24 mouse cellular contexts compared by ENCODE assay signal in genomic region chr10:79688720-79689119, GRCm38 (mm10). TPM values are rescaled to one million over a fixed set of nuclear protein-coding genes. Genes with fewer than 3 reads are reported as not detected.
DNase-seq lines count a peak whose midpoint lies in the region; ATAC-seq and TF ChIP-seq lines count a peak whose summit lies in the region.
"Had no signal": no experiment of that assay in that cellular context is flagged by ENCODE, and none has a peak within 500 bp of the region (broad histone marks: within the 10 kb centered on the region; RNA-seq: fewer than 3 reads in every experiment).

Gzmm (plus strand) TSS chr10:79689020.

- H3K36me3 ChIP-seq in liver, postnatal 0 days (replicated peaks; ENCODE audit: insufficient read depth, low read length), result peaks cover 49% of the 10 kb centered on the region
- H3K36me3 ChIP-seq in liver, embryonic 11.5 days (ENCODE audit: control insufficient read depth, insufficient read depth, low read length), result peaks cover 46% of the 10 kb centered on the region
- H3K36me3 ChIP-seq in E14TG2a.4 (ENCODE audit: insufficient read depth, low read length), result peaks cover 60% of the 10 kb centered on the region
- peaks cover 50% of the 10 kb centered on the region for H3K36me3 ChIP-seq in hindbrain, embryonic 14.5 days (replicated peaks; ENCODE audit: control insufficient read depth, insufficient read depth)

- no peak within 1 kb of the TSS for H3K4me2 ChIP-seq in liver, postnatal 0 days (ENCODE audit: low read depth, low read length)
- H3K4me2 ChIP-seq in liver, embryonic 11.5 days, result no peak within 1 kb of the TSS
- H3K4me2 ChIP-seq in hindbrain, embryonic 14.5 days (replicated peaks), result no peak within 1 kb of the TSS
- H3K4me2 ChIP-seq: embryonic facial prominence, embryonic 13.5 days; forebrain, embryonic 12.5 days; forebrain, embryonic 15.5 days; heart, embryonic 13.5 days; intestine, embryonic 15.5 days had no signal

- H3K27ac ChIP-seq in gastrocnemius, adult 2 months, result peak within 1 kb of the TSS; percentile 99
- no peak within 1 kb of the TSS for H3K27ac ChIP-seq in liver, postnatal 0 days (ENCODE audit: low read depth)
- H3K27ac ChIP-seq in liver, embryonic 11.5 days (ENCODE audit: low read depth, low read length), result no peak within 1 kb of the TSS
- no peak within 1 kb of the TSS for H3K27ac ChIP-seq in hindbrain, embryonic 14.5 days
- H3K27ac ChIP-seq: embryonic facial prominence, embryonic 13.5 days; forebrain, embryonic 12.5 days; forebrain, embryonic 15.5 days; heart, embryonic 10.5 days; intestine, embryonic 15.5 days had no signal

- no peaks in the 10 kb centered on the region for H3K9me3 ChIP-seq in liver, postnatal 0 days (ENCODE audit: low read length)
- no peaks in the 10 kb centered on the region for H3K9me3 ChIP-seq in liver, embryonic 11.5 days (ENCODE audit: control insufficient read depth, low read length)
- no peaks in the 10 kb centered on the region for H3K9me3 ChIP-seq in E14TG2a.4 (ENCODE audit: low read length)
- peaks cover 4% of the 10 kb centered on the region; the same call in 1 of the 2 replicates for H3K9me3 ChIP-seq in hindbrain, embryonic 14.5 days (ENCODE audit: control insufficient read depth, low read length)
- H3K9me3 ChIP-seq: embryonic facial prominence, embryonic 13.5 days; forebrain, embryonic 12.5 days; forebrain, embryonic 15.5 days; heart, embryonic 10.5 days; intestine, embryonic 15.5 days had no signal

- H3K9ac ChIP-seq in liver, postnatal 0 days (replicated peaks), result no peak within 1 kb of the TSS
- H3K9ac ChIP-seq in liver, embryonic 11.5 days (ENCODE audit: low read depth, low read length), result no peak within 1 kb of the TSS
- H3K9ac ChIP-seq in hindbrain, embryonic 14.5 days, result no peak within 1 kb of the TSS
- H3K9ac ChIP-seq: embryonic facial prominence, embryonic 13.5 days; forebrain, embryonic 12.5 days; forebrain, embryonic 15.5 days; intestine, embryonic 15.5 days had no signal

- H3K27me3 ChIP-seq in liver, postnatal 0 days (ENCODE audit: insufficient read depth, low read length), result no peaks in the 10 kb centered on the region
- no peaks in the 10 kb centered on the region for H3K27me3 ChIP-seq in liver, embryonic 11.5 days (replicated peaks; ENCODE audit: control insufficient read depth, insufficient read depth, low read length)
- H3K27me3 ChIP-seq in E14TG2a.4 (ENCODE audit: insufficient read depth, low read length), result no peaks in the 10 kb centered on the region
- no peaks in the 10 kb centered on the region for H3K27me3 ChIP-seq in hindbrain, embryonic 14.5 days (ENCODE audit: control insufficient read depth, insufficient read depth, low read length)
- H3K27me3 ChIP-seq: embryonic facial prominence, embryonic 13.5 days; forebrain, embryonic 12.5 days; forebrain, embryonic 15.5 days; heart, embryonic 13.5 days; intestine, embryonic 15.5 days; Patski had no signal

- DNase-seq in gastrocnemius, adult 2 months, result no peak
- no peak for DNase-seq in gastrocnemius, postnatal 36 days
- DNase-seq in liver, postnatal 0 days, result no peak
- no peak for DNase-seq in liver, embryonic 11.5 days (ENCODE audit: low spot score)
- DNase-seq in hindbrain, embryonic 14.5 days (ENCODE audit: low spot score), result no peak
- DNase-seq: adrenal gland, postnatal 10 days; adrenal gland, postnatal 36 days; cerebellum, adult 18-20 months; cerebellum, adult 9-11 months; gastrocnemius, postnatal 25 days; heart, postnatal 14 days; heart, postnatal 4 days had no signal

- ATAC-seq in liver, postnatal 0 days, result 0 out of 2 replicates have a peak, but pooled peaks have one; percentile 16
- no peak for ATAC-seq in liver, embryonic 11.5 days (replicated peaks; ENCODE audit: low FRiP score)
- no peak for ATAC-seq in hindbrain, embryonic 14.5 days (ENCODE audit: low FRiP score)
- ATAC-seq: forebrain, embryonic 15.5 days; hindbrain, embryonic 16.5 days; intestine, embryonic 15.5 days; Patski had no signal

- TF ChIP-seq CTCF in gastrocnemius, adult 2 months (IDR thresholded peaks at IDR 0.05), result no peak
- TF ChIP-seq CTCF in liver, postnatal 0 days (IDR thresholded peaks at IDR 0.05; ENCODE audit: low read depth), result no peak
- no peak for TF ChIP-seq CTCF in E14TG2a.4 (conservative IDR thresholded peaks at IDR 0.05; ENCODE audit: low read length)

- H3K4me3 ChIP-seq in gastrocnemius, adult 2 months, result peak within 1 kb of the TSS; percentile 47
- H3K4me3 ChIP-seq in liver, postnatal 0 days (ENCODE audit: low read depth, low read length), result no peak within 1 kb of the TSS
- H3K4me3 ChIP-seq in liver, embryonic 11.5 days (ENCODE audit: low read depth, low read length), result no peak within 1 kb of the TSS
- H3K4me3 ChIP-seq in E14TG2a.4 (replicated peaks; ENCODE audit: low read length), result peak within 1 kb of the TSS; percentile 13; the same call in 1 of the 2 replicates
- H3K4me3 ChIP-seq in hindbrain, embryonic 14.5 days (replicated peaks; ENCODE audit: low read length), result no peak within 1 kb of the TSS
- H3K4me3 ChIP-seq: embryonic facial prominence, embryonic 13.5 days; erythroblast, embryonic 14.5 days; forebrain, embryonic 12.5 days; forebrain, embryonic 15.5 days; heart, adult 2 months; heart, embryonic 10.5 days; heart, embryonic 13.5 days; intestine, embryonic 15.5 days had no signal

- peaks cover 10% of the 10 kb centered on the region for H3K4me1 ChIP-seq in liver, postnatal 0 days (ENCODE audit: insufficient read depth)
- peaks cover 9% of the 10 kb centered on the region for H3K4me1 ChIP-seq in liver, embryonic 11.5 days (replicated peaks; ENCODE audit: control insufficient read depth, insufficient read depth, low read length)
- H3K4me1 ChIP-seq in E14TG2a.4 (replicated peaks; ENCODE audit: low read depth, low read length), result peaks cover 67% of the 10 kb centered on the region
- H3K4me1 ChIP-seq in hindbrain, embryonic 14.5 days (replicated peaks; ENCODE audit: control insufficient read depth, insufficient read depth, low read length), result peaks cover 1% of the 10 kb centered on the region

- WGBS in liver, postnatal 0 days (ENCODE audit: insufficient replicate concordance), result 85% methylated on average over 4 of the region's 4 CpGs
- 75% methylated on average over 4 of the region's 4 CpGs for WGBS in liver, embryonic 11.5 days
- 82% methylated on average over 4 of the region's 4 CpGs for whole genome bisulfite sequencing in hindbrain, embryonic 14.5 days

- intact Hi-C loops in gastrocnemius, adult 2 months (cut with DNase I), result no loop called here
- intact Hi-C loops in gastrocnemius, postnatal 36 days (cut with DNase I), result no loop called here

- no peak for TF ChIP-seq EP300 in liver, postnatal 0 days (IDR thresholded peaks at IDR 0.05; ENCODE audit: low read depth)

RNA-seq across cellular contexts. Expression of gene Gzmm, which starts in this region (rescaled TPM):
- 1 to 10 TPM; 7.2 to 9.8 TPM for total RNA-seq in gastrocnemius, adult 2 months (2021)
- total RNA-seq in gastrocnemius, postnatal 36 days (2021), result 1 to 10 TPM; 4.4 to 6.0 TPM
- 0.09 and 0.13 TPM in 2 replicates for polyA plus RNA-seq in liver, postnatal 0 days (2015; fragmentation: Nextera tagmentation; extraction: Ambion mirVana)
- polyA plus RNA-seq in liver, embryonic 11.5 days (2014; fragmentation: Nextera tagmentation; extraction: Ambion mirVana), result 0.16 and 0.45 TPM in 2 replicates
- polyA plus RNA-seq in hindbrain, embryonic 14.5 days (2014; fragmentation: Nextera tagmentation; extraction: Ambion mirVana), result 1.5 and 1.8 TPM in 2 replicates
- total RNA-seq: granulocyte monocyte progenitor cell, adult 5-6 weeks had no signal

Comparison
In these comparisons a context has a peak if more than half of its experiments do, and no peak if none do; other contexts are left out.
1. Peak in ATAC-seq in liver, postnatal 0 days; RNA of the gene not detected or under 1 TPM.
2. H3K4me3 ChIP-seq: peak in gastrocnemius, adult 2 months (single experiment) and E14TG2a.4 (single experiment); none in liver, postnatal 0 days (single experiment), liver, embryonic 11.5 days (single experiment) and hindbrain, embryonic 14.5 days (single experiment).